Mouse (Mus musculus): ENCODE results near the gene Slc8a3. TPM values are rescaled to one million over a fixed set of nuclear protein-coding genes. Genes with fewer than 3 reads are reported as not detected.

Slc8a3 gene
- total and polyA plus RNA-seq, 3 experiments = not detected

- no peak overlapping the region for H3K27ac ChIP-seq (ENCODE audit: control insufficient read depth, low read depth, low read length)
- no peaks in the 10 kb centered on the region for H3K79me2 ChIP-seq (ENCODE audit: control insufficient read depth, insufficient read depth, low read length, poor library complexity)
- H3K9ac ChIP-seq (ENCODE audit: control insufficient read depth, low read depth, low read length, poor library complexity, severe bottlenecking) = no peak overlapping the region
- no peaks in the 10 kb centered on the region for H3K4me1 ChIP-seq (ENCODE audit: control insufficient read depth in 1 of 2, insufficient read depth in 2 of 2, low read length in 2 of 2)
- no peaks in the 10 kb centered on the region for H3K27me3 ChIP-seq (ENCODE audit: control insufficient read depth in 1 of 2, insufficient read depth in 2 of 2, low read length in 2 of 2)
- no peaks in the 10 kb centered on the region; a peak in 1 of 4 replicates for H3K36me3 ChIP-seq (ENCODE audit: control insufficient read depth in 1 of 2, insufficient read depth in 2 of 2, low read length in 2 of 2)
- H3K9me3 ChIP-seq (replicated peaks; ENCODE audit: insufficient read depth, low read length) = no peaks in the 10 kb centered on the region
- no peak for DNase-seq (ENCODE audit: low read depth, low spot score)
- TF ChIP-seq E2F4 (IDR thresholded peaks at IDR 0.05; ENCODE audit: borderline replicate concordance, low read depth, low read length) (no peak), POLR2AphosphoS5 (IDR thresholded peaks at IDR 0.05; ENCODE audit: borderline replicate concordance, low read depth, low read length) (no peak), GATA1 (IDR thresholded peaks at IDR 0.05; ENCODE audit: low read depth, low read length) (no peak), JUND (IDR thresholded peaks at IDR 0.05; ENCODE audit: low read depth, low read length) (no peak), MXI1 (IDR thresholded peaks at IDR 0.05; ENCODE audit: low read depth, low read length) (no peak), HCFC1 (IDR thresholded peaks at IDR 0.05; ENCODE audit: low read depth, low read length) (no peak), MYB (IDR thresholded peaks at IDR 0.05; ENCODE audit: low read depth, low read length) (no peak), EP300 (IDR thresholded peaks at IDR 0.05; ENCODE audit: low read depth in 1 of 2, low read length in 2 of 2) (no peak), SIN3A (IDR thresholded peaks at IDR 0.05; ENCODE audit: low read length) (no peak), RCOR1 (IDR thresholded peaks at IDR 0.05; ENCODE audit: low read depth, low read length) (no peak), ZNF384 (IDR thresholded peaks at IDR 0.05; ENCODE audit: low read depth, low read length) (no peak), MAX (IDR thresholded peaks at IDR 0.05; ENCODE audit: low read length) (no peak), MEF2A (IDR thresholded peaks at IDR 0.05; ENCODE audit: extremely low read depth, insufficient replicate concordance, low read depth, low read length, poor library complexity, severe bottlenecking) (no peak), POLR2AphosphoS2 (IDR thresholded peaks at IDR 0.05; ENCODE audit: low read length) (no peak), GABPA (IDR thresholded peaks at IDR 0.05; ENCODE audit: low read depth, low read length) (no peak), ZMIZ1 (IDR thresholded peaks at IDR 0.05; ENCODE audit: low read depth, low read length) (no peak), NRF1 (IDR thresholded peaks at IDR 0.05; ENCODE audit: insufficient read depth, low read depth, low read length, poor library complexity, severe bottlenecking) (no peak), RAD21 (IDR thresholded peaks at IDR 0.05; ENCODE audit: low read depth, low read length) (no peak)
- no peak overlapping the region for H3K4me3 ChIP-seq (ENCODE audit: control insufficient read depth in 1 of 2, insufficient read depth in 1 of 2, low read depth in 2 of 2, low read length in 2 of 2)
Measured at GRCm38 (mm10) chr12:81173011-81173410, 160.0 kb downstream of the Slc8a3 start.

- Histone ChIP-seq H3K36me3 (ENCODE audit: control insufficient read depth in 1 of 2, insufficient read depth in 2 of 2, low read length in 2 of 2) (no peaks in the 10 kb centered on the region; a peak in 1 of 4 replicates), H3K9me3 (replicated peaks; ENCODE audit: insufficient read depth, low read length) (no peaks in the 10 kb centered on the region), H3K27me3 (ENCODE audit: control insufficient read depth in 1 of 2, insufficient read depth in 2 of 2, low read length in 2 of 2) (no peaks in the 10 kb centered on the region), H3K79me2 (ENCODE audit: control insufficient read depth, insufficient read depth, low read length, poor library complexity) (no peaks in the 10 kb centered on the region), H3K27ac (ENCODE audit: control insufficient read depth, low read depth, low read length) (no peak overlapping the region), H3K9ac (ENCODE audit: control insufficient read depth, low read depth, low read length, poor library complexity, severe bottlenecking) (no peak overlapping the region), H3K4me3 (ENCODE audit: control insufficient read depth in 1 of 2, insufficient read depth in 1 of 2, low read depth in 2 of 2, low read length in 2 of 2) (no peak overlapping the region), H3K4me1 (ENCODE audit: control insufficient read depth in 1 of 2, insufficient read depth in 2 of 2, low read length in 2 of 2) (no peaks in the 10 kb centered on the region)
- peak; percentile 20 for DNase-seq (ENCODE audit: low read depth, low spot score)
- TF ChIP-seq CTCF (IDR thresholded peaks at IDR 0.05 in 2 of 3, conservative IDR thresholded peaks at IDR 0.05 in 1 of 3; ENCODE audit: control insufficient read depth in 1 of 3, insufficient read depth in 1 of 3, low read depth in 2 of 3, low read length in 3 of 3, poor library complexity in 1 of 3, severe bottlenecking in 1 of 3) (peak; percentile 46 to 63 (median 58)), SMC3 (IDR thresholded peaks at IDR 0.05; ENCODE audit: low read depth, low read length) (0 out of 2 replicates have a peak, but pooled peaks have one; percentile 16), POLR2A (IDR thresholded peaks at IDR 0.05; ENCODE audit: control insufficient read depth in 1 of 2, insufficient read depth in 1 of 2, low read depth in 1 of 2, low read length in 2 of 2, poor library complexity in 1 of 2) (no peak), MEF2A (IDR thresholded peaks at IDR 0.05; ENCODE audit: extremely low read depth, insufficient replicate concordance, low read depth, low read length, poor library complexity, severe bottlenecking) (no peak), RCOR1 (IDR thresholded peaks at IDR 0.05; ENCODE audit: low read depth, low read length) (no peak), UBTF (IDR thresholded peaks at IDR 0.05; ENCODE audit: borderline replicate concordance, insufficient read depth, low read depth, low read length) (no peak), KAT2A (conservative IDR thresholded peaks at IDR 0.05; ENCODE audit: low read depth, low read length) (no peak), ZMIZ1 (IDR thresholded peaks at IDR 0.05; ENCODE audit: low read depth, low read length) (no peak), USF2 (IDR thresholded peaks at IDR 0.05; ENCODE audit: borderline replicate concordance in 1 of 2, insufficient read depth in 1 of 2, low read depth in 1 of 2, low read length in 2 of 2) (no peak), MYC (IDR thresholded peaks at IDR 0.05; ENCODE audit: low read depth, low read length) (no peak), MXI1 (IDR thresholded peaks at IDR 0.05; ENCODE audit: low read depth, low read length) (no peak), TBP (IDR thresholded peaks at IDR 0.05; ENCODE audit: low read depth, low read length) (no peak), MAZ (IDR thresholded peaks at IDR 0.05; ENCODE audit: low read depth, low read length) (no peak), GATA1 (IDR thresholded peaks at IDR 0.05; ENCODE audit: low read depth, low read length) (no peak), E2F4 (IDR thresholded peaks at IDR 0.05; ENCODE audit: borderline replicate concordance, low read depth, low read length) (no peak), NELFE (IDR thresholded peaks at IDR 0.05; ENCODE audit: low read depth, low read length) (no peak), EP300 (IDR thresholded peaks at IDR 0.05; ENCODE audit: low read depth in 1 of 2, low read length in 2 of 2) (no peak), POLR2AphosphoS2 (IDR thresholded peaks at IDR 0.05; ENCODE audit: low read length) (no peak)
Measured at GRCm38 (mm10) chr12:81170076-81170475, 162.9 kb downstream of the Slc8a3 start.
